Mouse (Mus musculus): ENCODE results near the gene Cdk4. TPM values are rescaled to one million over a fixed set of nuclear protein-coding genes. Genes with fewer than 3 reads are reported as not detected.

Cdk4 gene
- 100 to 1,000 TPM; 154 to 196 TPM for total RNA-seq (2021)

GRCm38 (mm10) chr10:127063239-127063872, at the start of gene Cdk4:
Cdk4 (plus strand) TSS chr10:127063534.
- DNase-seq, result peak; percentile 98
- intact Hi-C loops (cut with DNase I), result no loop called here

DNA sequence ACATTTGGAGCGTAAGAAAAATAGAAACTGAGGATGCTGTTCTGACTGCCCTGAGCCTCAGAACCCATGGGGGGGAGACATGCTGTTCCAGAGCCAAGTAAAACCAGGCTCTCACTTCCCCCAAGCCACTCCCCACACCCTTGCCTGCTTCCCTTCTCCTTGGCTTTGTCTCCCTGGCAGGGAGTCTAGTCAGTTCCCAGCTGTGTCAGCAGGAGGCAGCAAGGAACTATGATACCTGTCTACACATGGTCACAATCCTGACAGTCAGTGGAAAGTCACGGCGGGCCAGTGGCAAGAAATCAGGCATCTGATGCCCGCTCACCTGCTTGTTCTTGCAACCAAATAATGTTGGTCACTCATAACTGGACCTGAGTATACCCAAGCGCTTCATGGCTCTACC, 46.8 kb upstream of the Cdk4 start:
- intact Hi-C loops (cut with DNase I), result no loop called here
- no peak for DNase-seq

GRCm38 (mm10) chr10:127017071-127017470, 46.3 kb upstream of the Cdk4 start:
- intact Hi-C loops (cut with DNase I), result no loop called here

DNA sequence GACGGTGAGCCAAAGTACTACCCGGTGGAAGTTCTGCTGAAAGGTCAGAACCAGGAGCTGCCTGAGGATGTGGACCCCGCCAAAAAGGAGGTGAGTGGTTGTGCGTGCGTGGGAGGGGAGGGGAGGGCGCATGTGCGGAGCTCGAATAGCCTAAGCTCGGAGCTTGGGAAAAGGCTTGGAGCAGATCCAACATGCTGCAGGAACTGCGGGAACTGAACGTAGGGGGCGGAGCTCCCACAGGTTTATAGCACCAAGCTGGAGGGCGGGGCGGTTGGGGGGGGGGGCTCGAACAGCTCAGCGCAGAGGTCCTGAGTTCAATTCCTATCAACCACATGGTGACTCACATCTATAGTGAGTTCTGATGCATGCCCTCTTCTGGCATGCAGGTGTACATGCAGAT, 44.9 kb upstream of the Cdk4 start:
- no peak for DNase-seq
- intact Hi-C loops (cut with DNase I), result no loop called here

More at GRCm38 (mm10) chr10:127017071-127017470, 46.3 kb upstream of the Cdk4 start:
- DNase-seq, result no peak

- DNase-seq, result peak; percentile 93 to 96
- intact Hi-C loops (cut with DNase I), result loop anchor here (1.0 to 2.0 kb wide), 2 partner anchors 40 to 111 kb away; no protein-coding TSS in a partner anchor
Measured at GRCm38 (mm10) chr10:127030336-127031296, 32.7 kb upstream of the Cdk4 start, which contains the start of gene Tsfm. Tsfm (minus strand) TSS chr10:127030840.

DNA sequence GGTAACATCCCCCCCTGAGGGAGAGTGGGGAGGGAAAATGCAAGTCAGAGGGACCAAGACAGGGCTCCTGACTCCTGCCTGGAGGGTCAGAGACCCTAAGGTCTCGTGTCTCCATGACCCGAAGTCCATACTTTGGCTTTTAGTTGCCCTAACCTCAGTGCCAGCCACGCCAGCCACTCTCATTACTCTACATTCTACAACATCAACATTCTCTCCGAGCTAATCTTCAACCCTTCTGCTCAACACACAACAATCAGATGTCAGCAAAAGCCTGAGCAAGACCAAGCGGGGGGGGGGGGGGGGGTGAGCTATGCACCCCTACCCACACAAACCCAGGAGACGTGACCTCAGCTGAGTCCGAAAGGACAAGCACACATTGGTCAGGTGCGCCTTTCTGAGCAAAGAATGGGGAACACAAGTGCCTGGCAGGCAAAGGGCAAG, 30.0 kb upstream of the Cdk4 start:
- intact Hi-C loops (cut with DNase I), result no loop called here
- DNase-seq, result no peak

GRCm38 (mm10) chr10:127036273-127036672, 27.1 kb upstream of the Cdk4 start:
- no peak for DNase-seq
- intact Hi-C loops (cut with DNase I), result no loop called here

GRCm38 (mm10) chr10:127037641-127038040, 25.7 kb upstream of the Cdk4 start:
- no peak for DNase-seq
- intact Hi-C loops (cut with DNase I), result no loop called here

GRCm38 (mm10) chr10:127040569-127041214, 22.6 kb upstream of the Cdk4 start:
- DNase-seq, result no peak
- intact Hi-C loops (cut with DNase I), result no loop called here

GRCm38 (mm10) chr10:127041274-127041766, 22.0 kb upstream of the Cdk4 start, which contains the start of the genes Mettl1 and Eef1akmt3:
Mettl1 (plus strand) TSS chr10:127041414.
Eef1akmt3 (minus strand) TSS chr10:127041513.
- peak in 1 of 2 experiments; percentile 49 for DNase-seq
- intact Hi-C loops (cut with DNase I), result no loop called here

GRCm38 (mm10) chr10:127041774-127042338, 21.5 kb upstream of the Cdk4 start:
- peak; percentile 93 for DNase-seq
- intact Hi-C loops (cut with DNase I), result no loop called here

- intact Hi-C loops (cut with DNase I), result no loop called here
- DNase-seq, result no peak
Measured at GRCm38 (mm10) chr10:127042468-127043115, 20.7 kb upstream of the Cdk4 start.

- DNase-seq, result no peak
- intact Hi-C loops (cut with DNase I), result no loop called here
Measured at GRCm38 (mm10) chr10:127043187-127043586, 20.1 kb upstream of the Cdk4 start.

- intact Hi-C loops (cut with DNase I), result no loop called here
- DNase-seq, result no peak
Measured at GRCm38 (mm10) chr10:127047954-127048353, 15.4 kb upstream of the Cdk4 start, which contains the start of gene Cyp27b1. Cyp27b1 (plus strand) TSS chr10:127048250.

GRCm38 (mm10) chr10:127048608-127049394, 14.5 kb upstream of the Cdk4 start:
- intact Hi-C loops (cut with DNase I), result no loop called here
- DNase-seq, result no peak

DNA sequence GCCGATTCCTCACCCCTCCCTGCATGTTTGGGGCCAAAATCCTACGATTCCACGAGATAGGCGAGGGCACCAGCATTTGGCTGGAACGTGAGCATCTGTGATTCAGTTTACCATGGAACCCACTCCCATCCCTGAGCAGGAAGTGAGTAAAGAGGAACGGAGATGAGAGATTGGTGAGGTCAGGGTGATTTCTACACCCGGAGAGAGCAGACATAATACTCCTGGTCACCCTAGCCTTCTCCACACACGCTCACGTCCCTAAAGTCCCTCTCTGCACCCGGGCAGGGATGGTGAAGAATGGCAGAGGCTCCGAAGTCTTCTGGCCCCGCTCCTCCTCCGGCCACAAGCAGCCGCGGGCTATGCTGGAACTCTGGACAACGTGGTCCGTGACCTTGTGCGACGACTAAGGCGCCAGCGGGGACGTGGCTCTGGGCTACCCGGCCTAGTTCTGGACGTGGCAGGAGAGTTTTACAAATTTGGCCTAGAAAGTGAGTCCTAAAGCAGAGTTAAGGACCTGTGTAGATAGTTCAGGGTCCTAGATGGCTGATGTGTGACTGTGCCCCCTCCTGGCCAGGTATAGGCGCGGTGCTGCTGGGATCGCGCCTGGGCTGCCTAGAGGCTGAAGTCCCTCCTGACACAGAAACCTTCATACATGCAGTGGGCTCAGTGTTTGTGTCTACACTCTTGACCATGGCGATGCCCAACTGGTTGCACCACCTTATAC, 13.8 kb upstream of the Cdk4 start:
- intact Hi-C loops (cut with DNase I), result no loop called here
- no peak for DNase-seq

DNA sequence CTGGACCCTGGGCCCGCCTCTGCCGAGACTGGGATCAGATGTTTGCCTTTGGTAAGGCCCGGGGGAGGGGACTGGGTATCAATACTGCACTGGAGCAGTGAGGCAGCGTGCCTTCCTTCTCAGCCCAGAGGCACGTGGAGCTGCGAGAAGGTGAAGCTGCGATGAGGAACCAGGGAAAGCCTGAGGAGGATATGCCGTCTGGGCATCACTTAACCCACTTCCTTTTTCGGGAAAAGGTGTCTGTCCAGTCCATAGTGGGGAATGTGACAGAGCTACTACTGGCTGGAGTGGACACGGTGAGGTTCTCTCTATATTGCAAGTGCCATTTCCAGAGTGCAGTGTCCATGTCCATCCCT, 13.2 kb upstream of the Cdk4 start:
- intact Hi-C loops (cut with DNase I), result no loop called here
- DNase-seq, result no peak

- no peak for DNase-seq
- intact Hi-C loops (cut with DNase I), result no loop called here
Measured at GRCm38 (mm10) chr10:127054646-127055045, 8.7 kb upstream of the Cdk4 start.

All from heart, postnatal 10 days (tissue).